Mouse (Mus musculus) retina, postnatal 7 days (tissue): Measurements from ENCODE around the gene Stk24.
"Not testable (repeated sequence)": the region's sequence is repeated elsewhere in the genome, so short reads cannot be mapped to it uniquely, and the experiment has no call there.

Experiments
- DNase-seq: peaks from one replicate; pipeline ENCODE4 v3.0.0-alpha.2; 2012; ENCODE audit warnings: low read depth, low spot score

The Stk24 gene

DNA sequence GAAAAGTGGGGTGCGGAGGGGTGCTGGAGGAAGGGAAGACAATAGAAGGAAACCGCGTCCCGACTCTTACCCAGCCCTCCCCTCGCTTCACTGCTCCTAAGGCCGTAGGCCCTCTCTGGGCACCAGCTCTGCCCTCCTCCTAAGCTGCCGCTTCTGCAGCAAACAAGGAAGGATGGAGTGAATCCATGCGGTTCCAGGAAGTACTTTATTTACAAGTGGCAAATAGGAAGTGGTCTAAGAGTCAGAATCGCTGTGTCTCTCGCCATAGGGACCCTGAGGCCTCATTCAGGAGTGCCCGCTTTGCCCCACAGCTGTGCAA lies at the start of gene Stk24:
Stk24 (minus strand) TSS at position 185 of the 319 bp plus-strand sequence.
- peak; percentile 8 for DNase-seq

DNA sequence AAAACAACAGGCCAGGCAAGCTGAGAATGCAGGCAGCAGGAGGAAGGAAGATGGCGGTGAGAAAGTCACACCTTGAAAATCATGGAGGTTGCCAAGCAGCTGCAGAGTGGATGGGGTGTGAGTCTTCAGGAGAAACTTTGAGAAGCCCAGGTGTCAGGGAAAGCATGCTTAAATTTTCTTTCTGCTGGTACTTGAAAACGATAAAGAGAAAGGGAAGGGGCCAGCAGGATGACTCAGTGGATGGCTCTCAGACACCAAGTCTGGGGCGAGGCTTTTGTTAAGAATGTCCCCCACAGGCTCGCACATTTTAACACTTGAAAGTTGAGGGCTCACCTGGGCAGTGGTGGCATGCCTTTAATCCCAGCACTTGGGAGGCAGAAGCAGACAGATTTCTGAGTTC lies 48.3 kb upstream of the Stk24 start:
- no peak for DNase-seq

DNA sequence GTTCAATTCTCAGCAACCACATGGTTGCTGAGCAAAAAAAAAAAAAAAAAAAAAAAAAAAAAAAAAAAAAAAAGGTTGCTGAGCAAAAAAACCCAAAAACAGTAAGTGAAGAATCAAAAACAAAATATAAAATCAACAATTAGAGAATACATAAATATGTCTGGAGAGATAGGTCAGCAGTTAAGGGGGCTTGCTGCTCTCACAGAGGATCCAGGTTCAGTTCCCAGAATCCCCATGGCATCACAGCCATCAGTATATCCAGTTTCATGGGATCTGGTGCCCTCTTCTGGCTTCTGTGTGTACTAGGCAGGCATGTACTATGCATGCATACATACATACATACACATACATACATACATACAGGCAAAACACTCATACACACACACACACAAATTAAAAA lies 46.9 kb upstream of the Stk24 start:
- no peak for DNase-seq

- no peak for DNase-seq
Observed at GRCm38 (mm10) chr14:121425004-121425793, 45.4 kb upstream of the Stk24 start.

GRCm38 (mm10) chr14:121423341-121423751 lies 43.5 kb upstream of the Stk24 start:
- no peak for DNase-seq

GRCm38 (mm10) chr14:121422664-121423340 lies 43.0 kb upstream of the Stk24 start:
- no peak for DNase-seq

DNA sequence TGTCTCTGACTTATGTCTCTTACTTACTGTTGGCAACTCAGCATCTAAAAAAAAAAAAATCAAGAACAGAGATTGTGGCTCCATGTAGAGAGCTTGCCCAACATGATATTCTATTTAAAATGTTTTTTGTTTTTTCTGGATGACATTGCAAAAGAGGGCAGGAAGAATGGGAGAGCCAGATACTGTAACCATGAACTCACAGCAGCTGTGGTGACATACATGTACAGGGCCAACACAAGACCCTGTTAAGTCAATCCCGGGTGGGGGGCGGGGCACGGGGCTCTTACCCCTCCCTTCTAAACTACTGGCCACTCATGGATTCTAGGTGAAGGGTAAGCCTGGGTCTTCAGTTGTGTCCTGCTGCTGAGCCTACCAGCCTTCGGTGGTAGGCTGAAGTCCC lies 42.2 kb upstream of the Stk24 start:
- DNase-seq: no peak

DNA sequence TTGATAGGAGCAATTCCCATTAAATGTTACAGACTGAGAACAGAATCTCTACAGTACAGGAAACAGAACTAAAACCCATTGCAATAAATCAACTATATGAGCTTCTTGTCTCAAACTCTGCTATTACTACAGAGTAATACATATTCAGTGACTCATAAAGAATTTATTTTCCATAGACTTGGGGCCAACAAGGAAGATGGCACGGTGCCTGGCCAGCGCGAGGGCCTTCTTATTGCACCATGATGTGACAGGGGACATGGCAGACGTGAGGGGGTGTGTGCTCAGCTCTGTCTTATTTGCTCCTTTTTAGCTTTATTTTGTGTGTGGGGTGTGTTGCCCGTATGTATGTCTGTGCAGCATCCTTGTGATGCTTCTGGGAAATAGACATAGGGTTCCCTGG lies 37.8 kb upstream of the Stk24 start:
- no peak for DNase-seq

GRCm38 (mm10) chr14:121416626-121417319 lies 37.0 kb upstream of the Stk24 start:
- no peak for DNase-seq

DNA sequence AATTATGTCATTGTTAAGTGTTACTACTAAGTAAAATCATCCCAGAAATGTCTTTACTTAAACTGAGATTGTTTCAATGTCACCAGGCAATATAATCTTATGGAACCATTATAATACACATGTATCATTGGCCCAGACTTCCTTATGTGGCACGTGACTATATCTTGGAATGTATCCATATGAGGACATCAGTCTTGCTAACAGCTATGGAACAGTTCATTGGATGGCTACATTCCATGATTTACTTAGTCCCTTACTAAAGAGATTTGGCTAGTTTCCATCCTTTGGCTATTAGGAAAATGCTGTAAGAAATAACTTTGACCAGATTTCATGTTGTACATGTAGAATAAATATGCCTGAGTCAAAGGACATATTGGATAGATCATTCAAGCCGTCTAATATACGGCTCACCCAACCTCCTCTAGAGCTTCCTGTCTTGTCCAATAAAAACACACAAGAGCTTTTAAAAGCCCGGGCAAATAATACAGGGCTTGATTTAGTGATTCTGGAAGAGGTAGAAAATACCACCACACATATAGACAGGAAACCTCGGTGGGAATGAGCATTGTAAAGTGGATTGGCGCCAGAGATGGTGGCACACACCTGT lies 34.9 kb upstream of the Stk24 start:
- no peak for DNase-seq

- not testable (repeated sequence) for DNase-seq
Observed at GRCm38 (mm10) chr14:121413726-121414125, 33.9 kb upstream of the Stk24 start.

GRCm38 (mm10) chr14:121408944-121409343 lies 29.1 kb upstream of the Stk24 start:
- no peak for DNase-seq

- no peak for DNase-seq
Observed at GRCm38 (mm10) chr14:121406943-121407342, 27.1 kb upstream of the Stk24 start.

DNA sequence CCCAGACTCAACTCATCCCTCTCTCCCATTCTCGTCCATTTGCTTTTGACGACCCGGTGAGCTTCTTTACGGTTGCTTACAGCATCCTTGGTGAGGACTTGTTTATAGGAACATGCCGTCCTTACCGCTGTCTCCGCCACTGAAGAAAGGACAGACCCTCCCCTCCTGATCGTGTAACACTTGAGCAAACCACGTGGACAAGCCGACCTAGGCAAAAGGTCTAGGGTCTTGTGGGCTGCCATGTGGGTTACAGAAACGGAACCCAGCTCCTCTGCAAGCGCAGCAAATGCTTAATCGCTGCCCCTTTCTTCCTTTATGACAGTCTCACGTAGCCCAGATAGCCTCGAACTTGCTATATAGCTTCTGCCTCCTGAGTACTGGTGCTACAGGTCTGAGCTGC lies 25.7 kb upstream of the Stk24 start:
- DNase-seq: no peak

DNA sequence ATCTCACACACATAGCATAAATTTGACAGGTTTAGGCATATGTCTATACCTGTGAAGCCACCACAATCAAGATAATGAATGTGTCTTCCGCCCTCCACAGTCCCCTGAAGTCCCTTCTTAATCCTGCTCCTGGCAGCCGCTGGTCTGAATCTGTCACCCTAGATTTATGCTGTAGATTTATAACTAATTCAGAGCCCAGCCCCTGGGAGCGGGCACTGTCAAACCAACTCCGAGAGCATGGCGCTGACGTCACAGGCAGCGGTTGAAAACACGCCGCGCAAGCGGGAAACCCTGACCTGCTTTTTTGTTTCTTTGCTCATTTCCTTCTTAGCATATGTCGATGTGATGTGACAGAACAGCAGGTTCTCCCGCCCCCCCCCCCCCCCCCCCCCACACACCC lies 25.3 kb upstream of the Stk24 start:
- peak; percentile 30 for DNase-seq

DNA sequence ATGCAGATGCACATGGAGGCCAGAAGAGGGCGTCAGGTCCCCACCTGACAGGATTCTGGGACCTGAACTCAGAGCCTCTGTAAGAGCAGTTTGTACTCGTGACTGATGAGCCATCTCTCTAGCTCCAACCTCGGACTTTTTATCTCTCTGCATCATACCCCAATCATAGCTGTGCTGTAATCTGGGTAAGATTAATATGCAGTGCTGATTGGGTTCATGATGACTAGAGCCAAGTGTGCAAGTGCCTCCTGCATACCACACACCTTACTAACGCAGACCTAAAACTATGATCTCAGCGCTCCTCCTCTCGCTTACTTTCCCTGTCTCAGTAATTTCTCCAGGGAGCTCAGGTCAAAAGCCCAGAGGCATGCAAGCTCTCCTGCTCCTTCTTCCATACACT lies 19.9 kb upstream of the Stk24 start:
- no peak for DNase-seq

DNA sequence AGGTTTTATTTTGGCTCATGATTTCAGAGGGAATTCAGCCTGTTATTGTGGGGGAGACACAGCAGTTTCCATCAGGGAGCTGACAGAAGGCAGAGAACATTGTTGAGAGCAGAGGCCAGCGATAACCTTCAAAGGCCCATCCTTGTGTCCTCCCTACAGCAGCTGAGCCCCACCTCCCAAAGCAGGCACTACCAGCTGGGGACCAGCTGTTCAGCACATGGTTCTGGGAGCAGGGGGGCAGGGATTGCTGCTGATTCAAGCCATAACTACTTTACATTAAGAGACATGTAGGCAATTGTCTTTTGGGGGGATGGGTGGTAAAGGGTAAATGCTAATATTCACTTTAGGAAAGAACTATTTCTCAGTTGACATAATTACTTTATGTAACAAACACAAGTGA lies 17.7 kb upstream of the Stk24 start:
- no peak for DNase-seq

- DNase-seq: no peak
Observed at GRCm38 (mm10) chr14:121395125-121395524, 15.3 kb upstream of the Stk24 start.

DNA sequence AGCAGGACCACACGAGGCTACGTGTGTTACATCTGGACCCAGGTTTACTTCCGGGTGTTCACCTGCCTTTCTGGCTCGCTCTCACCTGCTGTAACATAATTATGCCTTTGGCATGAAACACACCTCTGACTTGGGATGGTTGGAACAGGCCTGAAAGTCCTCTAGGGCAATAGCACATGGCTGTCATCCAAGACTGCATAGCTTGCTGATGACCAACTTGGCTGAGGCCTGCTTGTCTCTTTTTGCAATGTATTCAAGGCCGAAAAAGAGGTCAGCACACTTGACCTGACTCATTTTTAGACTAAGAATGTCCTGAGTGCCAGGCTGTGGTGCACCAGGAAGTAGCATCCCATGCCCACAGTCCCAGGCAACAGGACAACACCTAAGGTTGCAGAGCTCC lies 12.1 kb upstream of the Stk24 start:
- DNase-seq: no peak

DNA sequence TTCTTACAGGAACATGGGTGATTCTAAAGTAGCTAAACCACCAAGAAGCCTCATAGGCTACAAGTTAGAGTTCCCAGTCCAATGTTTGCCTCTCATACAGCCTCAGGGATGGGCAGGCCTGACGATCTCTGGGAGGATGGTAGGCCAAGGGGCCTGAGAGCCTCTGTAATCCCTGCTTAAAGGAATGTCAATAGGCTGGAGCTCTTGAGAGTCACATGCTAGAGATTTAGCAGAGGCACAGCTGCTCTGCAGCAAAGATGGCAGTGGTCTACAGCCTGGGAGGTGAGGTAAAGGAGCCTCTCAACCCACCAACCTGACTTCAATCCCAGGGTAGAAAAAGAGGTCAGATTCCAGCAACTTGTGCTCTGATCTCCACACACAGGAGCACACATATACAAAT lies 7.9 kb upstream of the Stk24 start:
- DNase-seq: no peak

- DNase-seq: no peak
Observed at GRCm38 (mm10) chr14:121385440-121385839, 5.6 kb upstream of the Stk24 start.

DNA sequence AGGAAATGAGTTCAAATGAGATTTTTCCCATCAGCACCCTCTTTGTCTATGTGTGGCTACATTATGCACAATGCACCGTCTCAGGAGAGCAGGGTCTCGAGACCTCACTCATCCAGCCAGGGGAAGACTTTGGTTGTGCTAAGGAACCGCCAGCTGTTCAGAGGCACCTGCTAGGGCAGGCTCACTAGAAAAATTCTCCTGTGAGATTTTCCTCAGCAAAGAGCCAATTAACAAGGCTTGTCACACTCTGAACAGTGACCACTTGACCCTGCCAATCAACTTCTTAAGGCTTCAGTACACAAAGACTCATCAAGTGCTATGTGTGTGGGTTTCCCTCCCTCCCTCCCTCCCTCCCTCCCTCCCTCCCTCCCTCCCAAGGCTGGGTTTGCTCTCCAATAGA lies 4.0 kb upstream of the Stk24 start:
- no peak for DNase-seq
